Mouse (Mus musculus) CH12.LX (cell line): Measurements from ENCODE around the gene Mmrn2.

ENCODE experiments used
- EP300 ChIP-seq: IDR thresholded peaks from 2 replicates; pipeline ENCODE4 v1.6.1; 2011; ENCODE audit warnings: low read length, improper control_type of control experiment
- ZKSCAN1 ChIP-seq: IDR thresholded peaks from 2 replicates; pipeline ENCODE4 v1.6.1; 2012; ENCODE audit warnings: low read depth, inconsistent platforms, low read length, improper control_type of control experiment, borderline replicate concordance

DNA sequence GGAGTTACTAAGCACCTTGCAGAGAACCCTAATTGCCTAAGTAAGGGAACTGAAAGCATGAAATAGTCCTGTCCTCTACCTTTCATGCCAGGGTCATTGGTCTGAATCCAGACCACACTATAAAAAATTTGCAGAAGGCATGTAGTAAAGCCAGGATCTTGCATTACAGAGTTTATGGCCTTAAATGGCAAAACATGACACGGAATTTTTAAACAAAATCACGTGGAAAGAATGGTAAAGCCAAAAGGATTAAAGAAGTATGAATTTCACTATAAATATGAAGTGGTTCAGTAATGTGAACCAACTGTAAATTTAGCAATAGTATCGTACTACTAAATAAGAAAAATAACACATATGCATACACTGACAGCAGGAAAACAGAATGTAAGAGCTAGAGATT, 70.1 kb downstream of the Mmrn2 start:
- TF ChIP-seq EP300 = no peak
- TF ChIP-seq ZKSCAN1 = no peak
